Mouse (Mus musculus) forebrain, postnatal 0 days (tissue): ENCODE data around the gene Ly6g5c. TPM values are rescaled to one million over a fixed set of nuclear protein-coding genes. Genes with fewer than 3 reads are reported as not detected.

Experiments
- ATAC-seq: fragments of 200-750 bp; cut with Nextera tagmentation; 2 replicates; pipeline ENCODE4 v1.8.0; 2017; ENCODE audit warnings: mild to moderate bottlenecking, moderate library complexity
- DNase-seq: peaks from one replicate; pipeline ENCODE4 v3.0.0-alpha.2; 2015
- H3K27ac ChIP-seq: fragments of 300-500 bp; sonication (generic); 2 replicates; pipeline ENCODE4 v1.5.1; 2014; ENCODE audit warnings: low read depth, mild to moderate bottlenecking, antibody characterized with exemption, low read length, moderate library complexity, mixed read lengths
- H3K27me3 ChIP-seq: fragments of 300-500 bp; sonication (generic); 2 replicates; pipeline ENCODE4 v1.6.1; 2014; ENCODE audit warnings: mild to moderate bottlenecking, low read length, mixed read lengths; ENCODE audit not compliant: insufficient read depth
- H3K36me3 ChIP-seq: fragments of 300-500 bp; sonication (generic); 2 replicates; pipeline ENCODE4 v1.6.1; 2014; ENCODE audit warnings: mild to moderate bottlenecking, moderate library complexity; ENCODE audit not compliant: insufficient read depth
- H3K4me1 ChIP-seq: fragments of 300-500 bp; sonication (generic); 2 replicates; pipeline ENCODE4 v1.6.1; 2014; ENCODE audit warnings: antibody characterized with exemption; ENCODE audit not compliant: insufficient read depth
- H3K4me2 ChIP-seq: fragments of 300-500 bp; sonication (generic); 2 replicates; pipeline ENCODE4 v1.6.1; 2014; ENCODE audit warnings: low read depth, mild to moderate bottlenecking, moderate library complexity
- H3K4me3 ChIP-seq: fragments of 300-500 bp; sonication (generic); 2 replicates; pipeline ENCODE4 v1.5.1; 2014; ENCODE audit warnings: low read depth, low read length, mixed read lengths
- H3K9ac ChIP-seq: fragments of 300-500 bp; sonication (generic); 2 replicates; pipeline ENCODE4 v1.6.1; 2014; ENCODE audit warnings: mild to moderate bottlenecking
- H3K9me3 ChIP-seq: fragments of 300-500 bp; sonication (generic); 2 replicates; pipeline ENCODE4 v1.6.1; 2016; ENCODE audit warnings: low read length
- CTCF ChIP-seq: sonication (generic); IDR thresholded peaks from 2 replicates; pipeline ENCODE4 v1.5.1; 2016; ENCODE audit warnings: antibody characterized with exemption, control low read depth, low read depth
- WGBS: fragments of 180-500 bp; shearing (Covaris S2); extraction: QIAGEN DNeasy Blood & Tissue Kit; methylation state at CpG from one replicate; pipeline ENCODE4 v1.1.7; 2014; 5-methylcytosine and 5-hydroxymethylcytosine counted together
- polyA plus RNA-seq: library from polyadenylated mRNA; unstranded; fragments of >200 nt; fragmentation: Nextera tagmentation; extraction: Ambion mirVana; gene quantifications from 2 replicates; pipeline ENCODE4 v1.2.1, GENCODE M21; 2015
- total RNA-seq: library from RNA; depleted of rRNA; stranded (reverse); fragments of >200 nt; gene quantifications from 2 replicates; pipeline ENCODE4 v1.2.3, GENCODE M21; 2014; rRNA removed

The Ly6g5c gene
- not detected in 2 replicates for total RNA-seq
- polyA plus RNA-seq, result not detected in 2 replicates

GRCm38 (mm10) chr17:35108097-35108496 is at the start of gene Ly6g5c:
TSS of gene Ly6g5c (plus strand) at chr17:35108279.
- H3K9me3 ChIP-seq, result no peaks in the 10 kb centered on the region
- no peak within 1 kb of the TSS for H3K4me2 ChIP-seq
- no peak for DNase-seq
- no peak for TF ChIP-seq CTCF
- H3K27me3 ChIP-seq, result no peaks in the 10 kb centered on the region
- H3K4me3 ChIP-seq, result no peak within 1 kb of the TSS
- no peak within 1 kb of the TSS for H3K27ac ChIP-seq
- H3K36me3 ChIP-seq, result peaks cover 7% of the 10 kb centered on the region; the same call in 1 of the 2 replicates
- WGBS, result 84% methylated on average over 6 of the region's 6 CpGs
- H3K4me1 ChIP-seq, result no peaks in the 10 kb centered on the region
- H3K9ac ChIP-seq, result no peak within 1 kb of the TSS
- ATAC-seq, result no peak

- H3K4me2 ChIP-seq, result peak overlapping the region; percentile 83
- H3K36me3 ChIP-seq, result peaks cover 17% of the 10 kb centered on the region
- H3K4me1 ChIP-seq, result peaks cover 9% of the 10 kb centered on the region; the same call in 1 of the 2 replicates
- peak overlapping the region; percentile 79 for H3K4me3 ChIP-seq
- WGBS, result 74% methylated on average over 9 of the region's 9 CpGs
- no peaks in the 10 kb centered on the region for H3K27me3 ChIP-seq
- no peak for DNase-seq
- H3K9ac ChIP-seq, result peak overlapping the region; percentile 65; the same call in 1 of the 2 replicates
- no peaks in the 10 kb centered on the region for H3K9me3 ChIP-seq
- H3K27ac ChIP-seq, result peak overlapping the region; percentile 86
- ATAC-seq, result no peak
- no peak for TF ChIP-seq CTCF
Observed at GRCm38 (mm10) chr17:35058316-35058715, 49.8 kb upstream of the Ly6g5c start.

- Histone ChIP-seq H3K9me3 (no peaks in the 10 kb centered on the region), H3K4me2 (peak within 1 kb of the TSS; percentile 83), H3K27me3 (no peaks in the 10 kb centered on the region), H3K4me1 (peaks cover 9% of the 10 kb centered on the region; the same call in 1 of the 2 replicates), H3K36me3 (peaks cover 13% of the 10 kb centered on the region), H3K27ac (peak within 1 kb of the TSS; percentile 86), H3K9ac (peak within 1 kb of the TSS; percentile 65), H3K4me3 (peak within 1 kb of the TSS; percentile 79)
- ATAC-seq (peak; percentile 90), DNase-seq (peak; percentile 90)
- TF ChIP-seq CTCF, result peak; percentile 82
- WGBS, result 1% methylated on average over 57 of the region's 57 CpGs
Observed at GRCm38 (mm10) chr17:35058911-35059892, 48.9 kb upstream of the Ly6g5c start, which contains the start of gene Ddah2. TSS of gene Ddah2 (plus strand) at chr17:35059035.

GRCm38 (mm10) chr17:35060071-35060470 is 48.0 kb upstream of the Ly6g5c start:
- H3K4me1 ChIP-seq, result peaks cover 12% of the 10 kb centered on the region; the same call in 1 of the 2 replicates
- H3K4me2 ChIP-seq, result peak overlapping the region; percentile 83
- WGBS, result 16% methylated on average over 14 of the region's 14 CpGs
- no peak for ATAC-seq
- peak overlapping the region; percentile 79 for H3K4me3 ChIP-seq
- peaks cover 12% of the 10 kb centered on the region for H3K36me3 ChIP-seq
- H3K27me3 ChIP-seq, result peaks cover 3% of the 10 kb centered on the region
- H3K9me3 ChIP-seq, result no peaks in the 10 kb centered on the region
- peak overlapping the region; percentile 65 for H3K9ac ChIP-seq
- no peak overlapping the region for H3K27ac ChIP-seq
- no peak for TF ChIP-seq CTCF
- DNase-seq, result no peak

GRCm38 (mm10) chr17:35060737-35061297 is 47.3 kb upstream of the Ly6g5c start:
- WGBS, result 63% methylated on average over 22 of the region's 22 CpGs
- H3K4me1 ChIP-seq, result peaks cover 16% of the 10 kb centered on the region; the same call in 1 of the 2 replicates
- H3K27ac ChIP-seq, result no peak overlapping the region
- ATAC-seq (no peak), DNase-seq (no peak)
- TF ChIP-seq CTCF, result no peak
- H3K9me3 ChIP-seq, result no peaks in the 10 kb centered on the region
- 0 out of 2 replicates have a peak overlapping the region, but pooled peaks have one; percentile 65 for H3K9ac ChIP-seq
- peak overlapping the region; percentile 83 for H3K4me2 ChIP-seq
- H3K27me3 ChIP-seq, result peaks cover 4% of the 10 kb centered on the region
- H3K4me3 ChIP-seq, result peak overlapping the region; percentile 79
- peaks cover 12% of the 10 kb centered on the region for H3K36me3 ChIP-seq

GRCm38 (mm10) chr17:35061299-35061698 is 46.8 kb upstream of the Ly6g5c start:
- TF ChIP-seq CTCF, result no peak
- H3K27me3 ChIP-seq, result peaks cover 4% of the 10 kb centered on the region
- DNase-seq, result no peak
- no peak overlapping the region for H3K9ac ChIP-seq
- 84% methylated on average over 8 of the region's 8 CpGs for WGBS
- no peak overlapping the region for H3K4me3 ChIP-seq
- H3K4me1 ChIP-seq, result peaks cover 16% of the 10 kb centered on the region; the same call in 1 of the 2 replicates
- H3K27ac ChIP-seq, result no peak overlapping the region
- H3K9me3 ChIP-seq, result no peaks in the 10 kb centered on the region
- H3K36me3 ChIP-seq, result peaks cover 12% of the 10 kb centered on the region
- ATAC-seq, result no peak
- H3K4me2 ChIP-seq, result no peak overlapping the region

- H3K27me3 ChIP-seq, result peaks cover 4% of the 10 kb centered on the region
- no peak for TF ChIP-seq CTCF
- ATAC-seq, result no peak
- H3K4me3 ChIP-seq, result no peak overlapping the region
- H3K9ac ChIP-seq, result no peak overlapping the region
- H3K4me2 ChIP-seq, result no peak overlapping the region
- H3K36me3 ChIP-seq, result peaks cover 12% of the 10 kb centered on the region
- H3K9me3 ChIP-seq, result no peaks in the 10 kb centered on the region
- H3K4me1 ChIP-seq, result peaks cover 16% of the 10 kb centered on the region; the same call in 1 of the 2 replicates
- WGBS, result 87% methylated on average over 3 of the region's 3 CpGs
- DNase-seq, result no peak
- H3K27ac ChIP-seq, result no peak overlapping the region
Observed at GRCm38 (mm10) chr17:35063466-35063865, 44.6 kb upstream of the Ly6g5c start.
